14 mouse cellular contexts compared by ENCODE assay signal in genomic region chr8:9935574-9935973, GRCm38 (mm10). TPM values are rescaled to one million over a fixed set of nuclear protein-coding genes. Genes with fewer than 3 reads are reported as not detected.
A peak's percentile ranks its signal among the peaks of the same experiment; 100 is the strongest.
DNase-seq lines count a peak whose midpoint lies in the region; ATAC-seq lines count a peak whose summit lies in the region.
"Had no signal": no experiment of that assay in that cellular context is flagged by ENCODE, and none has a peak within 500 bp of the region (broad histone marks: within the 10 kb centered on the region; RNA-seq: fewer than 3 reads in every experiment).

No protein-coding gene starts in this region.

- WGBS in hindbrain, embryonic 12.5 days: 70% methylated on average over 7 of the region's 7 CpGs
- 73% methylated on average over 7 of the region's 7 CpGs for WGBS in hindbrain, embryonic 13.5 days
- WGBS in forebrain, embryonic 15.5 days: 72% methylated on average over 7 of the region's 7 CpGs

- H3K9ac ChIP-seq in hindbrain, embryonic 12.5 days: no peak overlapping the region
- no peak overlapping the region for H3K9ac ChIP-seq in hindbrain, embryonic 13.5 days
- H3K9ac ChIP-seq in forebrain, embryonic 15.5 days (replicated peaks): no peak overlapping the region
- H3K9ac ChIP-seq: liver, embryonic 15.5 days had no signal

- H3K4me2 ChIP-seq in hindbrain, embryonic 12.5 days (replicated peaks): no peak overlapping the region
- H3K4me2 ChIP-seq in hindbrain, embryonic 13.5 days: no peak overlapping the region
- no peak overlapping the region for H3K4me2 ChIP-seq in forebrain, embryonic 15.5 days (replicated peaks)
- H3K4me2 ChIP-seq: liver, embryonic 15.5 days had no signal

- H3K36me3 ChIP-seq in hindbrain, embryonic 12.5 days: no peaks in the 10 kb centered on the region
- H3K36me3 ChIP-seq in hindbrain, embryonic 13.5 days: no peaks in the 10 kb centered on the region
- no peaks in the 10 kb centered on the region for H3K36me3 ChIP-seq in megakaryocyte, embryonic 14.5 days (replicated peaks; ENCODE audit: low read length)
- no peaks in the 10 kb centered on the region for H3K36me3 ChIP-seq in forebrain, embryonic 15.5 days
- H3K36me3 ChIP-seq: G1E; heart, embryonic 10.5 days; liver, embryonic 15.5 days had no signal

- DNase-seq in ZHBTc4 (ENCODE audit: low read depth, low spot score): peak; percentile 6
- DNase-seq in urinary bladder, adult 18-20 months (ENCODE audit: low spot score in 2 of 2): no peak
- no peak for DNase-seq in cerebellum, postnatal 25 days

- H3K27ac ChIP-seq in hindbrain, embryonic 12.5 days: no peak overlapping the region
- no peak overlapping the region for H3K27ac ChIP-seq in hindbrain, embryonic 13.5 days
- no peak overlapping the region for H3K27ac ChIP-seq in forebrain, embryonic 15.5 days (replicated peaks)
- H3K27ac ChIP-seq: heart, embryonic 10.5 days; left cerebral cortex, adult 2 months; liver, embryonic 15.5 days; macrophage had no signal

- 0 out of 2 replicates have a peak, but pooled peaks have one; percentile 40 for ATAC-seq in hindbrain, embryonic 12.5 days (ENCODE audit: low FRiP score)
- no peak; the same call in 1 of the 2 replicates for ATAC-seq in hindbrain, embryonic 13.5 days (ENCODE audit: low FRiP score)
- no peak for ATAC-seq in megakaryocyte, adult 5-6 weeks (ENCODE audit: poor library complexity, severe bottlenecking)
- ATAC-seq in forebrain, embryonic 15.5 days (replicated peaks): peak; percentile 61; the same call in 1 of the 2 replicates
- ATAC-seq: activated CD4-positive, CD25-positive, alpha-beta regulatory T cell, adult 4 months had no signal

- H3K4me1 ChIP-seq in hindbrain, embryonic 12.5 days: no peaks in the 10 kb centered on the region
- no peaks in the 10 kb centered on the region for H3K4me1 ChIP-seq in hindbrain, embryonic 13.5 days (replicated peaks)
- no peaks in the 10 kb centered on the region for H3K4me1 ChIP-seq in megakaryocyte, embryonic 14.5 days
- peaks cover 5% of the 10 kb centered on the region; the same call in 1 of the 2 replicates for H3K4me1 ChIP-seq in forebrain, embryonic 15.5 days
- H3K4me1 ChIP-seq: heart, embryonic 10.5 days; liver, embryonic 15.5 days had no signal

- no peaks in the 10 kb centered on the region for H3K27me3 ChIP-seq in hindbrain, embryonic 12.5 days
- H3K27me3 ChIP-seq in hindbrain, embryonic 13.5 days: no peaks in the 10 kb centered on the region
- H3K27me3 ChIP-seq in megakaryocyte, embryonic 14.5 days (replicated peaks): no peaks in the 10 kb centered on the region
- H3K27me3 ChIP-seq in forebrain, embryonic 15.5 days: no peaks in the 10 kb centered on the region
- H3K27me3 ChIP-seq: liver, embryonic 15.5 days had no signal

- no peaks in the 10 kb centered on the region for H3K9me3 ChIP-seq in hindbrain, embryonic 12.5 days (replicated peaks)
- no peaks in the 10 kb centered on the region for H3K9me3 ChIP-seq in hindbrain, embryonic 13.5 days
- 0 out of 2 replicates have a peak, but pooled peaks cover 5% of the 10 kb centered on the region for H3K9me3 ChIP-seq in megakaryocyte, embryonic 14.5 days
- H3K9me3 ChIP-seq in forebrain, embryonic 15.5 days: no peaks in the 10 kb centered on the region
- H3K9me3 ChIP-seq: G1E; heart, embryonic 10.5 days; liver, embryonic 15.5 days had no signal

- H3K4me3 ChIP-seq in hindbrain, embryonic 12.5 days: no peak overlapping the region
- H3K4me3 ChIP-seq in hindbrain, embryonic 13.5 days: no peak overlapping the region
- peak overlapping the region; percentile 54 for H3K4me3 ChIP-seq in megakaryocyte, embryonic 14.5 days (replicated peaks)
- no peak overlapping the region for H3K4me3 ChIP-seq in forebrain, embryonic 15.5 days
- H3K4me3 ChIP-seq: heart, embryonic 10.5 days; left cerebral cortex, adult 2 months; liver, embryonic 15.5 days had no signal

RNA-seq across cellular contexts. Expression of gene Lig4, which starts 41.9 kb away (rescaled TPM):
- 9.7 and 11.3 TPM in 2 replicates for polyA plus RNA-seq in hindbrain, embryonic 12.5 days (2016; fragmentation: Nextera tagmentation; extraction: Ambion mirVana)
- 11.1 and 12.1 TPM in 2 replicates for polyA plus RNA-seq in hindbrain, embryonic 13.5 days (2015; fragmentation: Nextera tagmentation; extraction: Ambion mirVana)
- polyA plus RNA-seq in megakaryocyte, embryonic 14.5 days (2012; ENCODE audit: insufficient read depth, low replicate concordance): 0.22 TPM in 1 of 2 replicates, not detected in the other
- total RNA-seq in megakaryocyte, adult 5-6 weeks (2015): 1.7 and 2.2 TPM in 2 replicates
- total RNA-seq in megakaryocyte, adult 5-6 weeks (2017): 1.0 and 1.1 TPM in 2 replicates
- 10.4 and 11.9 TPM in 2 replicates for polyA plus RNA-seq in forebrain, embryonic 15.5 days (2015; fragmentation: Nextera tagmentation; extraction: Ambion mirVana)

RNA-seq across cellular contexts. Expression of gene Abhd13, which starts 41.9 kb away (rescaled TPM):
- 19.2 and 21.3 TPM in 2 replicates for polyA plus RNA-seq in hindbrain, embryonic 12.5 days (2016; fragmentation: Nextera tagmentation; extraction: Ambion mirVana)
- polyA plus RNA-seq in hindbrain, embryonic 13.5 days (2015; fragmentation: Nextera tagmentation; extraction: Ambion mirVana): 12.8 and 14.6 TPM in 2 replicates
- 0.43 TPM in 1 of 2 replicates, not detected in the other for polyA plus RNA-seq in megakaryocyte, embryonic 14.5 days (2012; ENCODE audit: insufficient read depth, low replicate concordance)
- total RNA-seq in megakaryocyte, adult 5-6 weeks (2015): 15.2 and 15.8 TPM in 2 replicates
- 18.0 and 20.5 TPM in 2 replicates for total RNA-seq in megakaryocyte, adult 5-6 weeks (2017)
- polyA plus RNA-seq in forebrain, embryonic 15.5 days (2015; fragmentation: Nextera tagmentation; extraction: Ambion mirVana): 15.7 and 16.7 TPM in 2 replicates

Comparison
In these comparisons a context has a peak if more than half of its experiments do, and no peak if none do; other contexts are left out.
1. ATAC-seq: peak in hindbrain, embryonic 12.5 days (single experiment) and forebrain, embryonic 15.5 days (single experiment); none in hindbrain, embryonic 13.5 days (single experiment) and megakaryocyte, adult 5-6 weeks (single experiment).